Mouse (Mus musculus) midbrain, embryonic 14.5 days (tissue): ENCODE results near the gene Thpo. TPM values are rescaled to one million over a fixed set of nuclear protein-coding genes. Genes with fewer than 3 reads are reported as not detected.
A peak's percentile ranks its signal among the peaks of the same experiment; 100 is the strongest.

ENCODE experiments used
- ATAC-seq: fragments of 200-750 bp; cut with Nextera tagmentation; 2 replicates; pipeline ENCODE4 v1.8.0; 2017; ENCODE audit warnings: moderate number of reproducible peaks, moderate library complexity; ENCODE audit not compliant: low FRiP score, low TSS enrichment
- DNase-seq: peaks from one replicate; pipeline ENCODE4 v3.0.0-alpha.2; 2015
- H3K27ac ChIP-seq: fragments of 300-500 bp; sonication (generic); replicated peaks from 2 replicates; pipeline ENCODE4 v1.5.1; 2014; ENCODE audit warnings: mild to moderate bottlenecking, low read depth, low read length, moderate library complexity
- H3K27me3 ChIP-seq: fragments of 300-500 bp; sonication (generic); 2 replicates; pipeline ENCODE4 v1.6.1; 2014; ENCODE audit warnings: low read length, control low read depth, mixed read lengths; ENCODE audit not compliant: control insufficient read depth, insufficient read depth
- H3K36me3 ChIP-seq: fragments of 300-500 bp; sonication (generic); 2 replicates; pipeline ENCODE4 v1.6.1; 2014; ENCODE audit warnings: low read length, control low read depth; ENCODE audit not compliant: control insufficient read depth, insufficient read depth
- H3K4me1 ChIP-seq: fragments of 300-500 bp; sonication (generic); 2 replicates; pipeline ENCODE4 v1.6.1; 2014; ENCODE audit warnings: mild to moderate bottlenecking, antibody characterized with exemption, low read length, control low read depth; ENCODE audit not compliant: control insufficient read depth, insufficient read depth
- H3K4me2 ChIP-seq: fragments of 300-500 bp; sonication (generic); 2 replicates; pipeline ENCODE4 v1.6.1; 2014; ENCODE audit warnings: mild to moderate bottlenecking, low read length, moderate library complexity
- H3K4me3 ChIP-seq: fragments of 300-500 bp; sonication (generic); replicated peaks from 2 replicates; pipeline ENCODE4 v1.5.1; 2014; ENCODE audit warnings: low read depth, low read length
- H3K9ac ChIP-seq: fragments of 300-500 bp; sonication (generic); replicated peaks from 2 replicates; pipeline ENCODE4 v1.6.1; 2014; ENCODE audit warnings: mild to moderate bottlenecking, low read length, moderate library complexity
- H3K9me3 ChIP-seq: fragments of 300-500 bp; sonication (generic); 2 replicates; pipeline ENCODE4 v1.6.1; 2016; ENCODE audit warnings: low read length, control low read depth, mixed read lengths; ENCODE audit not compliant: control insufficient read depth
- WGBS: fragments of 180-500 bp; shearing (Covaris S2); extraction: QIAGEN DNeasy Blood & Tissue Kit; methylation state at CpG from one replicate; pipeline ENCODE4 v1.1.7; 2014; 5-methylcytosine and 5-hydroxymethylcytosine counted together
- polyA plus RNA-seq: library from polyadenylated mRNA; unstranded; fragments of >200 nt; fragmentation: Nextera tagmentation; extraction: Ambion mirVana; gene quantifications from 2 replicates; pipeline ENCODE4 v1.2.1, GENCODE M21; 2014

The Thpo gene
- polyA plus RNA-seq = 0.99 and 1.4 TPM in 2 replicates

GRCm38 (mm10) chr16:20733731-20734730, at the start of gene Thpo:
Gene Thpo, minus strand, starts transcription at chr16:20734511.
- Histone ChIP-seq H3K4me3 (peak within 1 kb of the TSS; percentile 72), H3K36me3 (peaks cover 8% of the 10 kb centered on the region; the same call in 1 of the 2 replicates), H3K27ac (0 out of 2 replicates have a peak within 1 kb of the TSS, but pooled peaks have one; percentile 37), H3K4me1 (peaks cover 12% of the 10 kb centered on the region), H3K9ac (peak within 1 kb of the TSS; percentile 83), H3K9me3 (no peaks in the 10 kb centered on the region), H3K27me3 (peaks cover 19% of the 10 kb centered on the region), H3K4me2 (peak within 1 kb of the TSS; percentile 97)
- 3% methylated on average over 45 of the region's 45 CpGs for WGBS
- ATAC-seq (no peak), DNase-seq (peak; percentile 63)

DNA sequence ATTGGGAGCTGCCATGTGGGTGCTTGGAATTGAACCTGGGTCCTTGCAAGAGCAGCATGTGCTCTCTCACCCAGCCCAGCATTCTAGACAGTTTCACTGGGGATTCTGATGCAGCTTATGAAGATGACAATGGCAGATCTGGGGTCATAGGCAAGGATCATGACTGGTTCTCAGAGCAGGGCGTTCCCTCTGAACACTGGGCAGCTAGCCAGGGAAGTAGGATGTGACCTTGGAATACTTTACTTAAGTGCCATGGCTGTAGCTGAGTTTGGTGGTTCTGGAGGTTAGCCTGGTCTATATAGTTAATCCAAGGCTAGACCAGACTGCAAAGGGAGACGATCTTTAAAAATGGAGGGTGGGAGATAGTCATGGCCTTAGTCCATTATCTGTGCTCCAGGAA, 49.6 kb upstream of the Thpo start:
- H3K9ac ChIP-seq = no peak overlapping the region
- ATAC-seq (no peak), DNase-seq (no peak)
- H3K27ac ChIP-seq = no peak overlapping the region
- H3K4me3 ChIP-seq = no peak overlapping the region
- no peaks in the 10 kb centered on the region for H3K36me3 ChIP-seq
- no peaks in the 10 kb centered on the region for H3K4me1 ChIP-seq
- no peak overlapping the region for H3K4me2 ChIP-seq
- no peaks in the 10 kb centered on the region for H3K27me3 ChIP-seq
- WGBS = 94% methylated on average over 2 of the region's 2 CpGs
- H3K9me3 ChIP-seq = no peaks in the 10 kb centered on the region

GRCm38 (mm10) chr16:20781101-20781630, 46.9 kb upstream of the Thpo start:
- WGBS = 72% methylated on average over 4 of the region's 4 CpGs
- Histone ChIP-seq H3K4me2 (no peak overlapping the region), H3K4me3 (no peak overlapping the region), H3K27me3 (no peaks in the 10 kb centered on the region), H3K9me3 (no peaks in the 10 kb centered on the region), H3K36me3 (no peaks in the 10 kb centered on the region), H3K4me1 (no peaks in the 10 kb centered on the region), H3K9ac (no peak overlapping the region), H3K27ac (no peak overlapping the region)
- DNase-seq (no peak), ATAC-seq (no peak)

- H3K4me2 ChIP-seq = no peak overlapping the region
- DNase-seq = no peak
- no peak overlapping the region for H3K9ac ChIP-seq
- WGBS = 81% methylated on average over 3 of the region's 3 CpGs
- H3K27me3 ChIP-seq = no peaks in the 10 kb centered on the region
- H3K36me3 ChIP-seq = no peaks in the 10 kb centered on the region
- H3K4me1 ChIP-seq = no peaks in the 10 kb centered on the region
- ATAC-seq = no peak
- H3K4me3 ChIP-seq = no peak overlapping the region
- no peaks in the 10 kb centered on the region for H3K9me3 ChIP-seq
- no peak overlapping the region for H3K27ac ChIP-seq
These were observed 45.5 kb upstream of the Thpo start for GRCm38 (mm10) chr16:20779846-20780245.

- WGBS = 87% methylated on average over 5 of the region's 5 CpGs
These were observed 40.7 kb upstream of the Thpo start for GRCm38 (mm10) chr16:20775021-20775420.

DNA sequence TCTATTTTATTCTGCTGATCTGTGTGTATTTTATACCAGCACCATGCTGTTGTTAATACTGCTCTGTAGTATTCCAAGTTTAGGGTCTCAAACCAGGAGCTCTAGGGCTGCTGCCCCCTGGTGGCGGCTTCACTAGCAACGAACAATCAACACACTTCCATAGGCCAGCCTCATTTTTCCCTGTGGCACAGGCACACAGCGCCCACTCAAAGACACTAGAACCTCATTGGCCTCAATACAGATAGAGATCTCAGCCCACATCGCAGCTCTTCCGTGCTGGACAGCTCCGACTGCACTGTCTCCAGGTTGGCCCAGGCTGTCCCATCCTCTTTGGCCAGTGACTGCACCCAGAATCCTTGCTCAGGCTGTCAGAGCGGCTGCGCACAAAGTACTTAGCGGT, 30.9 kb upstream of the Thpo start:
- 48% methylated on average over 9 of the region's 9 CpGs for WGBS
- H3K4me1 ChIP-seq = no peaks in the 10 kb centered on the region
- ATAC-seq = no peak
- peak; percentile 74 for DNase-seq
- no peak overlapping the region for H3K27ac ChIP-seq
- no peak overlapping the region for H3K9ac ChIP-seq
- H3K4me3 ChIP-seq = no peak overlapping the region
- H3K36me3 ChIP-seq = no peaks in the 10 kb centered on the region
- no peak overlapping the region for H3K4me2 ChIP-seq
- no peaks in the 10 kb centered on the region for H3K27me3 ChIP-seq
- no peaks in the 10 kb centered on the region; the same call in 1 of the 2 replicates for H3K9me3 ChIP-seq

More at GRCm38 (mm10) chr16:20775021-20775420, 40.7 kb upstream of the Thpo start:
- H3K36me3 ChIP-seq = no peaks in the 10 kb centered on the region
- no peaks in the 10 kb centered on the region for H3K27me3 ChIP-seq
- H3K4me2 ChIP-seq = no peak overlapping the region
- no peaks in the 10 kb centered on the region for H3K4me1 ChIP-seq
- no peaks in the 10 kb centered on the region for H3K9me3 ChIP-seq
- H3K9ac ChIP-seq = no peak overlapping the region
- H3K4me3 ChIP-seq = no peak overlapping the region
- no peak overlapping the region for H3K27ac ChIP-seq
- ATAC-seq (no peak), DNase-seq (no peak)

- Histone ChIP-seq H3K36me3 (no peaks in the 10 kb centered on the region), H3K9ac (no peak overlapping the region), H3K4me1 (no peaks in the 10 kb centered on the region), H3K9me3 (no peaks in the 10 kb centered on the region), H3K27me3 (no peaks in the 10 kb centered on the region), H3K4me2 (no peak overlapping the region), H3K4me3 (no peak overlapping the region), H3K27ac (no peak overlapping the region)
- DNase-seq (peak; percentile 77), ATAC-seq (no peak)
- 12% methylated on average over 3 of the region's 3 CpGs for WGBS
These were observed 27.4 kb upstream of the Thpo start for GRCm38 (mm10) chr16:20761681-20762080.

- H3K36me3 ChIP-seq = no peaks in the 10 kb centered on the region
- no peaks in the 10 kb centered on the region for H3K27me3 ChIP-seq
- H3K9ac ChIP-seq = no peak overlapping the region
- no peak overlapping the region for H3K4me3 ChIP-seq
- WGBS = 50% methylated on average over 1 of the region's 1 CpGs
- no peak overlapping the region for H3K4me2 ChIP-seq
- ATAC-seq (no peak), DNase-seq (no peak)
- H3K9me3 ChIP-seq = no peaks in the 10 kb centered on the region
- H3K4me1 ChIP-seq = no peaks in the 10 kb centered on the region
- H3K27ac ChIP-seq = no peak overlapping the region
These were observed 23.1 kb upstream of the Thpo start for GRCm38 (mm10) chr16:20757385-20757784.
